Mouse (Mus musculus): Measurements from ENCODE around the gene Kif22. TPM values are rescaled to one million over a fixed set of nuclear protein-coding genes. Genes with fewer than 3 reads are reported as not detected.

Kif22 gene
- polyA plus RNA-seq, 1 experiment from 2014 or later, result 4.4 TPM

DNA sequence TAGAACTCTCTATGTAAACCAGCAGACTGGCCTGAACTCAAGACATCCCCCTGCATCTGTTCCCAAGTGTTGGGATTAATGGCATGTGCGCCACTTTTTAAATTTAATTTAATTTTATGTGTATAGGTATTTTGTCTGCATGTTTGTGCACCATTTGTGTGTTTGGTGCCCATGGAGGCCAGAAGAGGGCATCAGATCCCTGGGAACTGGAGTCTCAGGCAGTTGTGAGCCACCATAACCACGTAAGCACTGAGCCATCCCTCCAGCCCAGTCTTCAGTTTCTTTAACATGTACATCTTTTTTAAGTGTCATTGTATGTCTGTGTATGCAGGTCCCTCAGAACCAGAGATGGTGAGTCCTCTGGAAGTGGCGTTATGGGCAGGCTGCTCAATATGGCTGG, 35.4 kb upstream of the Kif22 start:
- Histone ChIP-seq H3K36me3 (ENCODE audit: inconsistent target) (no peaks in the 10 kb centered on the region), H3K27ac (no peak overlapping the region), H3K79me2 (ENCODE audit: inconsistent target) (no peaks in the 10 kb centered on the region), H3K4me3 (ENCODE audit: inconsistent target) (no peak overlapping the region)
- 86% methylated on average over 3 of the region's 3 CpGs for WGBS (ENCODE audit: missing documents)

GRCm38 (mm10) chr7:127076188-127076587, 33.9 kb upstream of the Kif22 start:
- Histone ChIP-seq H3K27ac (no peak overlapping the region), H3K36me3 (ENCODE audit: inconsistent target) (no peaks in the 10 kb centered on the region), H3K4me3 (ENCODE audit: inconsistent target) (no peak overlapping the region), H3K79me2 (ENCODE audit: inconsistent target) (no peaks in the 10 kb centered on the region)
- 97% methylated on average over 5 of the region's 5 CpGs for WGBS (ENCODE audit: missing documents)

- 94% methylated on average over 4 of the region's 4 CpGs for WGBS (ENCODE audit: missing documents)
- Histone ChIP-seq H3K36me3 (ENCODE audit: inconsistent target) (no peaks in the 10 kb centered on the region), H3K79me2 (ENCODE audit: inconsistent target) (no peaks in the 10 kb centered on the region), H3K4me3 (ENCODE audit: inconsistent target) (no peak overlapping the region), H3K27ac (no peak overlapping the region)
Observed at GRCm38 (mm10) chr7:127073221-127073620, 30.9 kb upstream of the Kif22 start.

- no peak overlapping the region for H3K27ac ChIP-seq
- no peak overlapping the region for H3K4me3 ChIP-seq (ENCODE audit: inconsistent target)
- WGBS (ENCODE audit: missing documents), result 77% methylated on average over 4 of the region's 4 CpGs
- H3K36me3 ChIP-seq (ENCODE audit: inconsistent target), result no peaks in the 10 kb centered on the region
- no peaks in the 10 kb centered on the region for H3K79me2 ChIP-seq (ENCODE audit: inconsistent target)
Observed at GRCm38 (mm10) chr7:127070871-127071413, 28.7 kb upstream of the Kif22 start.

DNA sequence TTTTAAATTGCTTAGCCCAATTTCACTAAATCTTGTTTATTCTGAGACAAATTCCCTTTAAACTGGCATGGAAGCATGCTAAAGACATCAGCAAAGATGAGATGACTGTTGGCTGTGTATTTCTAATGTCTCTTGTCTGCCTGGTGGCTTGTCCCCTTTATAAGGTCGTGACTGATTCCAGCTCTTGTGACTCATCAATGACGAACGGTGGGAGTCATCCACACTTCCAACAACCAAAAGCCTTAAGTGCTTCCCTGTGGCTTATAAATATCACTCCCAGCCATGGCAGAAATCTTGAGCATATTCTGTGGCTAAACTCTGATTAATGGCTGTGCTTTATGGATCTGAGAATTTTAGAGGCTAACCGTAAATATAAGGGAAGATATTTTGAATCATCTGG, 24.0 kb upstream of the Kif22 start:
- Histone ChIP-seq H3K4me3 (ENCODE audit: inconsistent target) (no peak overlapping the region), H3K79me2 (ENCODE audit: inconsistent target) (no peaks in the 10 kb centered on the region), H3K36me3 (ENCODE audit: inconsistent target) (no peaks in the 10 kb centered on the region), H3K27ac (no peak overlapping the region)
- WGBS (ENCODE audit: missing documents), result 87% methylated on average over 4 of the region's 4 CpGs

- 88% methylated on average over 6 of the region's 6 CpGs for WGBS (ENCODE audit: missing documents)
- no peak overlapping the region for H3K27ac ChIP-seq
- no peak overlapping the region for H3K4me3 ChIP-seq (ENCODE audit: inconsistent target)
- H3K36me3 ChIP-seq (ENCODE audit: inconsistent target), result no peaks in the 10 kb centered on the region
- no peaks in the 10 kb centered on the region for H3K79me2 ChIP-seq (ENCODE audit: inconsistent target)
Observed at GRCm38 (mm10) chr7:127065538-127065937, 23.3 kb upstream of the Kif22 start.

GRCm38 (mm10) chr7:127055026-127055585, 12.8 kb upstream of the Kif22 start:
- Histone ChIP-seq H3K4me3 (ENCODE audit: inconsistent target) (no peak overlapping the region), H3K79me2 (ENCODE audit: inconsistent target) (no peaks in the 10 kb centered on the region), H3K36me3 (ENCODE audit: inconsistent target) (no peaks in the 10 kb centered on the region), H3K27ac (no peak overlapping the region)
- WGBS (ENCODE audit: missing documents), result 87% methylated on average over 5 of the region's 5 CpGs

GRCm38 (mm10) chr7:127031244-127031643, 11.0 kb downstream of the Kif22 start:
- Histone ChIP-seq H3K36me3 (ENCODE audit: inconsistent target) (no peaks in the 10 kb centered on the region), H3K4me3 (ENCODE audit: inconsistent target) (no peak overlapping the region), H3K79me2 (ENCODE audit: inconsistent target) (0 out of 2 replicates have a peak, but pooled peaks cover 3% of the 10 kb centered on the region), H3K27ac (no peak overlapping the region)
- whole genome bisulfite sequencing (ENCODE audit: missing documents), result 64% methylated on average over 1 of the region's 1 CpGs

DNA sequence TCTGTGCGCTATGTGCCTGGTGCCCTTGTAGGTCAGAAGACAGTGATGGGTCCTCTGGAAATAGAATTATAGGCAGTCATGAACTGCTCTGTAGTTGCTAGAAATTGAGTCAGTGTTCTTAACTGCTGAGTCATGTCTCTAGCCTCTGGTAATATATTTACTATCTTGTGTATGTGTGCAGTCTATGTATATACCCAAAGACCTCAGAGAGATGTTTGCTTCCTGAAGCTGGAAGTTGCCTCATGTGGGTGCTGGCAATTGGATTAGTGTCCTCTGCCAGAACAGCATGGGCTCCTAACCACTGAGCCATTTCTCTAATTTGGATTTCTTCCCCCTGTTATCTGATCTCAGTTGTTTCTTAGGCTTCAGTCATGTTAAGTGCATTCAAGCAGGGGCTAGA, 12.1 kb downstream of the Kif22 start:
- no peaks in the 10 kb centered on the region for H3K36me3 ChIP-seq (ENCODE audit: inconsistent target)
- H3K27ac ChIP-seq, result peak overlapping the region; percentile 4; the same call in 1 of the 2 replicates
- peaks cover under 1% of the 10 kb centered on the region; the same call in 1 of the 2 replicates for H3K79me2 ChIP-seq (ENCODE audit: inconsistent target)
- H3K4me3 ChIP-seq (ENCODE audit: inconsistent target), result no peak overlapping the region
- WGBS (ENCODE audit: missing documents), result 93% methylated on average over 1 of the region's 1 CpGs

DNA sequence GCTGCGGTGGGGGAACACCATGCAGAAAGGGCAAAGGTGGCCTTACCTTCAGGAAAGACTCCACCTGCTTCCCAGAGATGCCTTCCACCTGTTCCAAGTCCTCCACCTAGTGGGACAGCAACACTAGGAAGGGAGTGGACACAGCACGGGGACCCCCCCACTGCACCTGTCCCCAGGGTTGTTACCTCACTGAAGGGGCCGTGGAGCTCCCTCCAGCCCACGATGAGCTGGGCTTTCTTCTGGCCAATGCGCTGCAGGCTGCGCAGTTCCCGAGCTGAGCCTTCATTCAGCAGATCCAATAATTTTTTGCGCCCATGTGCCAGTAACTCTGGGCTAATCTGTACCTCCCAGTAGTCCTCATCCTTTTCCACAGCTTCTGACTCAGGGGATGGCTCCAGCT, 14.4 kb downstream of the Kif22 start:
- 49% methylated on average over 8 of the region's 8 CpGs for WGBS (ENCODE audit: missing documents)

DNA sequence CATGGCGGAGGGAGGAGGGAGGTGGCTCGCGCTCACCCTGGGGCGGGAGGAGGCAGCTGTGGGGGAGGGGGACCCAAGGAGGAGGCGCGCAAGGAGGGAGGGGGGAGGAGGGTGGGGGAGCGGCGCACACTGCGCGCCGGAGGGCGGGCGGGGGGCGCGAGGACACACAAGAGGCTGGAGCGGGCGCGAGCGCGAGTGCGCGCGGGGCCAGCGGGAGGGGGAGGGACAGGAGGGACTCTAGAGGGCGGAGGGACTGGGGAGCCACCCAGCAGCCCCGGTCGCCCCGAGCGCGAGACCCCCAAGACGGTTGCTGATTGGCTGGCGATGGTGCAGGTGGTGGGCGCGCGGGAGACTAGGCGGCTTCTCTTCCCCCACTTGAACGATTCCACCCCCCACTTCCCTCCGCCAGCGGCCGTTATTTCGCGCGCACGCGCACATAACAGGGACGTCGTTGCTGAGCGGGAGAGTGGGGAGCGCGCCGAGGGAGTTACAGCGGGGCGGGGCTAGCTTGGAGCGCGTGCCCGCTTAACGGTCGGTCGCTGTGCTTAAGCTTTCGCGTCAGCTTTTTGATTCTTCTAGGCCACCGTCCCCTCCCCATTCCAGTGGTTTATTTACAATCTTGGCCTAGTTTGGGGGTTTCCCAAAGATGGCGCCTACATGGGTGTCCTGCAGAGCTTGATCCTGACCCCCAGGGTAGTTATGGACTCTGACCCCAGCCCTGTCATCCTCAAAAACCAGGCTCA, 15.1 kb downstream of the Kif22 start, which contains the start of gene Maz:
Gene Maz, minus strand, starts transcription at position 54 of the 743 bp plus-strand sequence.
- Histone ChIP-seq H3K36me3 (ENCODE audit: inconsistent target) (0 out of 2 replicates have a peak, but pooled peaks cover 5% of the 10 kb centered on the region), H3K27ac (peak within 1 kb of the TSS; percentile 84), H3K79me2 (ENCODE audit: inconsistent target) (peaks cover 22% of the 10 kb centered on the region), H3K4me3 (ENCODE audit: inconsistent target) (peak within 1 kb of the TSS; percentile 44)
- 1% methylated on average over 48 of the region's 63 CpGs for WGBS (ENCODE audit: missing documents)

More for the DNA sequence above, 14.4 kb downstream of the Kif22 start:
- H3K4me3 ChIP-seq (ENCODE audit: inconsistent target), result peak overlapping the region; percentile 44
- peak overlapping the region; percentile 84 for H3K27ac ChIP-seq
- peaks cover 22% of the 10 kb centered on the region for H3K79me2 ChIP-seq (ENCODE audit: inconsistent target)
- no peaks in the 10 kb centered on the region for H3K36me3 ChIP-seq (ENCODE audit: inconsistent target)

- H3K27ac ChIP-seq, result no peak overlapping the region
- WGBS (ENCODE audit: missing documents), result no CpG with 5 or more reads among the region's 48 CpGs
- H3K36me3 ChIP-seq (ENCODE audit: inconsistent target), result 0 out of 2 replicates have a peak, but pooled peaks cover 5% of the 10 kb centered on the region
- H3K79me2 ChIP-seq (ENCODE audit: inconsistent target), result peaks cover 22% of the 10 kb centered on the region
- no peak overlapping the region for H3K4me3 ChIP-seq (ENCODE audit: inconsistent target)
Observed at GRCm38 (mm10) chr7:127026616-127026983, 15.7 kb downstream of the Kif22 start.

DNA sequence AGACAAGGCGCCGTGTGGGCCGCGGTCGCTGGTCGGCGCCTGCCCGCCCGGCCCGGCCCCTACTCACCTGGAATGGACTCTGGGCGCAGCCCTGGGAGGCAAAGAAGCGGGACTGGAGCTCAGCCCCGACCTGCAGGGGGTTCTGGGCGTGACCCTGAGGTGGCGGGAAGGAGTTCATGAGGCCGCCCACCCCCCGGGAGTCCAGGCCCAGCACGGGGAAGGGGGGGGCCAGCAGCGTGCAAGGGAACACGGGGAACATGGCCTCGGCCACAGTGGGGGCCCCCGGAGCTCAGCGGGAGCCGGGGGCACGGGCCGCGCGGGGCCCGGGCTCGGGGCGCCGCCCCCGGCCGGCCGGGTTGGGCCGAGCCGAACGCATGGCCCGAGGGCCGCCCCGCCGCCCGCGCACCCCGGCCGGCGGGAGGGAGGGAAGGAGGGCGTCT, 16.1 kb downstream of the Kif22 start:
- 0 out of 2 replicates have a peak, but pooled peaks cover 5% of the 10 kb centered on the region for H3K36me3 ChIP-seq (ENCODE audit: inconsistent target)
- WGBS (ENCODE audit: missing documents), result under 1% methylated on average over 27 of the region's 48 CpGs
- peaks cover 22% of the 10 kb centered on the region for H3K79me2 ChIP-seq (ENCODE audit: inconsistent target)
- H3K27ac ChIP-seq, result peak overlapping the region; percentile 36; the same call in 1 of the 2 replicates
- H3K4me3 ChIP-seq (ENCODE audit: inconsistent target), result peak overlapping the region; percentile 15; the same call in 1 of the 2 replicates

- 0% methylated on average over 62 of the region's 65 CpGs for WGBS (ENCODE audit: missing documents)
- 0 out of 2 replicates have a peak, but pooled peaks cover 5% of the 10 kb centered on the region for H3K36me3 ChIP-seq (ENCODE audit: inconsistent target)
Observed at GRCm38 (mm10) chr7:127025556-127026160, 16.6 kb downstream of the Kif22 start.

More at GRCm38 (mm10) chr7:127025556-127026160, 16.6 kb downstream of the Kif22 start:
- peak overlapping the region; percentile 77 for H3K27ac ChIP-seq
- peaks cover 22% of the 10 kb centered on the region for H3K79me2 ChIP-seq (ENCODE audit: inconsistent target)
- H3K4me3 ChIP-seq (ENCODE audit: inconsistent target), result peak overlapping the region; percentile 47

Measured in macrophage (primary cell).